Mouse (Mus musculus) midbrain, embryonic 14.5 days (tissue): ENCODE measurements at regions not wholly inside any gene's neighbourhood (a gene's known extent, or its start where the extent isn't known, plus 50 kb on each side); places are given as distances from the start of the nearest gene placed in this dataset. TPM values are rescaled to one million over a fixed set of nuclear protein-coding genes. Genes with fewer than 3 reads are reported as not detected.

Experiments
- ATAC-seq: fragments of 200-750 bp; cut with Nextera tagmentation; 2 replicates; pipeline ENCODE4 v1.8.0; 2017; ENCODE audit warnings: moderate number of reproducible peaks, moderate library complexity; ENCODE audit not compliant: low FRiP score, low TSS enrichment
- DNase-seq: peaks from one replicate; pipeline ENCODE4 v3.0.0-alpha.2; 2015
- H3K27ac ChIP-seq: fragments of 300-500 bp; sonication (generic); replicated peaks from 2 replicates; pipeline ENCODE4 v1.5.1; 2014; ENCODE audit warnings: mild to moderate bottlenecking, low read depth, low read length, moderate library complexity
- H3K27me3 ChIP-seq: fragments of 300-500 bp; sonication (generic); 2 replicates; pipeline ENCODE4 v1.6.1; 2014; ENCODE audit warnings: low read length, control low read depth, mixed read lengths; ENCODE audit not compliant: control insufficient read depth, insufficient read depth
- H3K36me3 ChIP-seq: fragments of 300-500 bp; sonication (generic); 2 replicates; pipeline ENCODE4 v1.6.1; 2014; ENCODE audit warnings: low read length, control low read depth; ENCODE audit not compliant: control insufficient read depth, insufficient read depth
- H3K4me1 ChIP-seq: fragments of 300-500 bp; sonication (generic); 2 replicates; pipeline ENCODE4 v1.6.1; 2014; ENCODE audit warnings: mild to moderate bottlenecking, antibody characterized with exemption, low read length, control low read depth; ENCODE audit not compliant: control insufficient read depth, insufficient read depth
- H3K4me2 ChIP-seq: fragments of 300-500 bp; sonication (generic); 2 replicates; pipeline ENCODE4 v1.6.1; 2014; ENCODE audit warnings: mild to moderate bottlenecking, low read length, moderate library complexity
- H3K4me3 ChIP-seq: fragments of 300-500 bp; sonication (generic); replicated peaks from 2 replicates; pipeline ENCODE4 v1.5.1; 2014; ENCODE audit warnings: low read depth, low read length
- H3K9ac ChIP-seq: fragments of 300-500 bp; sonication (generic); replicated peaks from 2 replicates; pipeline ENCODE4 v1.6.1; 2014; ENCODE audit warnings: mild to moderate bottlenecking, low read length, moderate library complexity
- H3K9me3 ChIP-seq: fragments of 300-500 bp; sonication (generic); 2 replicates; pipeline ENCODE4 v1.6.1; 2016; ENCODE audit warnings: low read length, control low read depth, mixed read lengths; ENCODE audit not compliant: control insufficient read depth
- WGBS: fragments of 180-500 bp; shearing (Covaris S2); extraction: QIAGEN DNeasy Blood & Tissue Kit; methylation state at CpG from one replicate; pipeline ENCODE4 v1.1.7; 2014; 5-methylcytosine and 5-hydroxymethylcytosine counted together
- microRNA-seq: library from miRNA; unstranded; fragments of <30 nt; microRNA quantifications from one replicate; pipeline ENCODE4, GENCODE M21; 2016

- no peak for ATAC-seq
- Histone ChIP-seq H3K4me2 (no peak overlapping the region), H3K27me3 (no peaks in the 10 kb centered on the region), H3K27ac (no peak overlapping the region), H3K4me1 (no peaks in the 10 kb centered on the region), H3K9ac (no peak overlapping the region), H3K4me3 (no peak overlapping the region), H3K9me3 (no peaks in the 10 kb centered on the region), H3K36me3 (no peaks in the 10 kb centered on the region)
- DNase-seq: no peak
- WGBS: 72% methylated on average over 2 of the region's 2 CpGs
These were observed 52.1 kb upstream of the Sntg2 start for GRCm38 (mm10) chr12:30425301-30425700.

Small RNA genes in the stretch of these regions (microRNA-seq; reads per million reads assigned to microRNA genes)
- gene Gm25865: not detected
